Mouse (Mus musculus) gastrocnemius, postnatal 10 days (tissue): ENCODE measurements at regions not wholly inside any gene's neighbourhood (a gene's known extent, or its start where the extent isn't known, plus 50 kb on each side); places are given as distances from the start of the nearest gene placed in this dataset.
A peak's percentile ranks its signal among the peaks of the same experiment; 100 is the strongest.
"Not testable (repeated sequence)": the region's sequence is repeated elsewhere in the genome, so short reads cannot be mapped to it uniquely, and the experiment has no call there.

ENCODE experiments used
- DNase-seq: peaks from one replicate; pipeline ENCODE4 v3.0.0; 2021; ENCODE audit warnings: mixed read lengths

DNA sequence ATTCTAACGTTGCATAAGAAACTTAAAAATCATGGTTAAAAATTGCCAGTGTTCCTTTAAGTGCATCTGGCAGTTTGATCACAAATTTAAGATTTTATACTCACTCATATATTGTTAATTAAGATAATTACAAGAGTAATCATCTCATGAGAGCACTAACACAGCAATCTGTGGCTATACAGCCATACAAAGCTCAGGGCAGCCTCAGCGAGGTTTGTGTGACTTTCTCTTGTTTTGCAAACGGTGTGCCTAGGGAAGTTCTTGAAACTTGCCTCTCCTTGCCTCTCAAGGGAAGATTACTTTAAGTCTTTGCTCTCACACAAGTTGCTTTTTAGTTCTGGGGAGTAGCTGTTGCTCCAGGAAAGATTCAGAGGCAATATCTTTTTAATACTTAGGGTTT is 58.1 kb upstream of the Slc1a4 start:
- DNase-seq: no peak

DNA sequence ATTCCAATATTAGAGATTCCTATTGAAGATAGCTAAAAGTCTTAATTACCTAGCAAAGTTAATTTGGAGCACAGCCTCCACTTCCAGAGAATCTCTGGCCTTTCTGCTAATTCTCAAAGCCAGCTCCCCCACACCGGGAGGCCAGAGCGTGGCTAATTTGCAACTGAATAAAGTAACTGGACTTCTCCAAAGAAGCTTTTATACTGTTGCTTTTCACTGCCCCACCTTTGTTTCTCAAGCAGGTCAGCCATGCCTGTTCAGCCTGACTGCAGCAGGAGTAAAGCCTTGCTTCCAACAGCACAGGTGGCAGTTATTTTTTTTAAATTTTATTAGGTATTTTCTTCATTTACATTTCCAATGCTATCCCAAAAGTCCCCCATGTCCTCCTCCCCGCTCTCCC is 60.8 kb upstream of the Slc1a4 start:
- not testable (repeated sequence) for DNase-seq

DNA sequence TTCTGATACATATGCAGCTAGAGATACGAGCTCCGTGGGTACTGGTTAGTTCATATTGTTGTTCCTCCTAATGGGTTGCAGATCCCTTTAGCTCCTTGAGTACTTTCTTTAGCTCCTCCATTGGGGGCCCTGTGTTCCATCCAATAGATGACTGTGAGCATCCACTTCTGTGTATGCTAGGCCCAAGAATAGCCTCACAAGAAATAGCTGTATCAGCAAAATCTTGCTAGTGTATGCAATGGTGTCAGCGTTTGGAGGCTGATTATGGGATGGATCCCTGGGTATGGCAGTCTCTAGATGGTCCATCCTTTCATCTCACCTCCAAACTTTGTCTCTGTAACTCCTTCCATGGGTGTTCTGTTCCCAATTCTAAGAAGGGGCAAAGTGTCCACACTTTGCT is 61.3 kb upstream of the Slc1a4 start:
- not testable (repeated sequence) for DNase-seq

DNA sequence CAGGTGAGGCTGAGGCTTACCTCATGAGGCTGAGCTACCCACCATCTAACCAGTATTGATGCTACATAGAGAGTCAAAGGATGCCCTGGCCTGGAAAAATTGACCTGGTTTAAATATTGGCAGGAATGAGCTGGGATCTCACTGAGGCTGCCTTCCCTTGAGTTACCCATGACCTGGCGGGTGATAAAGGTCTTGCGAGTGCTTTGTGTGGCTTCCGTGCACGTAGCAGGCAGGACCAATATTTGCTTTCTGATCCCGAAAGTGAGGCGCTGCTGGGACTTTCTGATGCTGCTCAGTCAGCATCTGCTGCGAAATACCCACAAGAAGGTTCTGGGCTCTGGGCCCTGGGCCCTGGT is 63.3 kb upstream of the Slc1a4 start:
- DNase-seq: no peak

DNA sequence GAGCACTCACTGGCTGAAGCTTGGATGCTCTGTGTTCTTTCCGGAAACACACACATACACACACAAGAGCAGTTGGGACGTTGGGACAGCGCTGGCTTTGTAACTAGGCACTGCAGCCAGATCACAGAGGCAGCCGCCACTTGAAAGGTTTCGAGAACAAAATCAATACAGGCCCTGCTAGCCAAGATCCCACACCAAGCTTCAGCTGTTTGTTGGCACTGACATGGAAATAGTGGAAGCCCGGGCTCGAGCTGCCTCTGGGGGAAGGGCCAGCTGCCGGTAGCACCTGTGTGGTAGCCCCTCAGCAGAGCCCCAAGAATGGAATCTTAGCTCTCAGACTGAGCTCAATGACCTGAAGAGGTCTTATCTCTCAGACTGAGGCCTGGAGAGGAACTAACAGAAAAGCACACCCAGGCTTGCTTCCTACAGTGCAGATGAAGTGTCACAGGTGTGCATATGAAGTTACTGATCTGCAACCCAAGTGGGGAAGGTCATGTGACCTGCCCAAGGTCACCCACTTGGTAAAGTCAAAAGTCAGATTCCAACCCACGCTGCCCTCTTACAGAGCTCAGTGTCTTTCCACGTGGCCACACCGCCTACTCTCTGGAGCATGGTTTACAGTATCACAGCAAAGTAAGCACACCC is 63.8 kb upstream of the Slc1a4 start:
- DNase-seq: no peak

DNA sequence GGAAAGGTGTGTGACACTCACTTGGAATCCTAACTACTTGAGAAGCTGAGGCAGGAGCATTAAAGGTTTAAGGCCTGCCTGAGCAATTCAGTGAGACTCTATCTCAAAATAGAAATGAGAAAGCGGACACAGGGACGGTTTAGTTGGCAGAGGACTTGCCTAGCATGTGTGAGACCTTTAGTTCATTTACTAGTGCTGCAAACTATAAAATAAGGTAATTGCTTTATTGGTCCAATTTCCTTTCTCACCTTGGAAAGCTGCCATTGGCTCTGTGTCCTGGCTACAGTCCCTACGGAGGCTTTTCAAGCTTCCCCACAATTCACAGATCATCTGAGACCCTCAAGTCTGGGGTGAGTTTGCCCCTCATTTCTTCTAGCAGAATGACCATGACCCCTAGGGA is 64.4 kb upstream of the Slc1a4 start:
- DNase-seq: no peak

DNA sequence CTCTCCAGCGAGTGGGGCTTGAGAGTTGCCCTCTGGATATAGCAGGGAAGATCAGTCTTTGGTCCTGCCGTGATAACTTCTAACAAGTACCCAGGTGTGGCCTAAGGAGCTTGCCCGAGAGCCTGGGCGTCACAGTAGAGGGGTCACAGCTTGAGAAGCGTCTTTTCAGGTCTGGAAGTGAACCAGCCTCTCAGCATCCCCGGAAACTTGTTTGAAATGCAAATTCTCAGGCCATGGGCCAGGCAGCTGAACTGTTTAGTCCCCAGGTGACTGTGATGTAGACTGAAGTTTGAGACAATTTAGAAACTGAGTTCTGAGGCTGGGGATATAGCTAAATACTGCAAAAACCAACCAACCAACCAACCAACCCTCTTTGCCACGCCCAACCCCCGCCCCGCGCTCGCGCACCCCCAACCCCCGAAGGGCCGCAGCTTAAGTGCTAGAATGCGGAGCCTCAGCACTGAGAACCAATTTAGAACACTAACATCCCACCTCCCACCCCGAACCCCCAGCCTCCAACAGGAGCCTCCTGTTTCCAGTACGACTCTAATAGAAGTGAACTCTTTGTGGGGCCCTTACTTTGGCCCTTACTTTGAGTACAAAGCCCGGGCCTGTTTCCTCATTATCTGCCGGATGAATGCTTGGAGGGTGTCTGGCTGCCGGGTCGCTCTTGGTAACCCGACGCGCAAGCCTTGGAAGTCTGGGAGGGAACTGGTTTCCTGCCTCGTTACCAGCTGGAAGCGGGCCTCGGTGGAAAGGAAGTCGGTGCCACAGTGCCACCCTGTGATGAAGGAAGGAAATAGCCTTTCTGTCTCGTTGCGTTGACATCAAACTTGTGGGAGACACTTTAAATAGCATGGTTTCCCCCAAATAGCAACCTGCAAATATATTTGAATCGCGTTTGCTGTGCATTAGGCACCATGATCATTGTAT is 68.1 kb upstream of the Slc1a4 start:
- peak; percentile 83 for DNase-seq

DNA sequence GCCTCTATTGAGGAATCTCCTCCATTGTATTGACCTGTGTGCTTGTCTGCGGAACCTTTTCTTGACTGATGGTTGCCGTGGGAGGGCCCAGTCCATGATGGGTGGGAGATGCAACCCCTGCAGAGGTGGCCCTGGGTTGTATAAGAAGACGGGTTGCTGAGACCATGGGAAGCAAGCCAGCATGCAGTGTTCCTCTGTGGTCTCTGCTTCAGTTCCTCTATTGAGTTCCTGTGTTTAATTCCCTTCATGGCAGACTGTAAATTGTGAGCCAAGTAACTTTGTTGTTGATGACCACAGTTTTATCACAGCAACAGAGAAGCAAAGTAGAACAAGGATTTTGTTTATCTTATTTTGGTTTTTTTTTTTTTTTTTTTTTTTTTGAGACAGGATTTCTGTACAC is 70.9 kb upstream of the Slc1a4 start:
- no peak for DNase-seq

DNA sequence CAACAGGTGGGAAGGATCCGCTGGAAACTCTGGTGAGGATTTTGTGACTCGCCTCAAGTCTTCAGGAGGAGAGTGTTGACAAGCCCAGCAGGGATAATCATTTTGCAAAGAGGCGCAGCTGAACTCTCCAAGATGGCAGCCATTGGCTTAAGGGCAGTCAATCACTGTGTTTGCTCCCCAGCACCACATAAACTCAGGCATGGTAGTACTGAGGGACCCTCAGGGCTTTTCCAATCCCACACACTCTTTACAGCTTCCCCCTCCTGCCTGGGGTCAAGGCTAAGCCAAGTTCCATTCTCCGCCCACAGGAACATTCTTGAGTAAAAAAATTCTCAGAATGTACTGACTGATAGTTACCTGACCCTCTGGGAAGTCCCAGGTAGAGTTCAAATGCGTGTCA is 72.0 kb upstream of the Slc1a4 start:
- DNase-seq: no peak

DNA sequence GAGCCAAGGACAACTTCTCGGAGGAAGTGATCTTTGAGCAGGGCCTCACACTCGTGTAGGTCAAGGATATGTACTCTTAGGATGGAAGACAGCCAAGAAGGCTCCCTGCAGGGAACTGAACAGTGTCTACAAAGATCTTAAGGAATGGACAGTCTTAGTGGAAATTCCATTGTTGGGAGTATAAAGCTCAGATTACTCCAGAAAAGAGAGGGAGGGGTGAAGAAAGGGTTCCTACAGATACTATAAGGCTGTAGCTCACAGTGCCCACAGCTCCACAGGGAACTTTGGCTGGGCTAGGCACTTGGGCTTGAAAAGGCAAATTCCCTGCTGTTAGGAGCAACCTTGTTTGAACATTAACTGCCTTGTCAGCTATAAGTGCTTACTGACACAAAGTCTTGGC is 85.6 kb upstream of the Slc1a4 start:
- DNase-seq: no peak

DNA sequence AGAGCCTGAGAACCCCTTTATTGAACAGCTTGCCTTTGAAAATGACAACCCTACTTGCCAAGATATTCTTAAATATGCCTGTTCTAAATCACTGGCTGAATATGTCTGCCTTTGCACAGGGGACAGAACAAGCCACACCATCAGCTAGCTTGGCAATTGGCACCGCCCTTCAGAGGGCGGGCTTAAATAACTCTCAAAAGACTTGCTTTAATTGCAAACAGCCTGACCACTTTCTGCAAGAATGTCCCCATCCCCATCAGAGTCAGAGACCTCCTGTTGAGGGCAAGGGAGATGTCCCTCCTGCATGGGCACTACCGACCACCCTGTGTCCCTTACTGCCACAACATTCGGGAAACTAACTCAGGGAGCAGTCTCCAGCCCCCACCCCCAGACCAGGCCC is 88.4 kb upstream of the Slc1a4 start:
- DNase-seq: no peak

DNA sequence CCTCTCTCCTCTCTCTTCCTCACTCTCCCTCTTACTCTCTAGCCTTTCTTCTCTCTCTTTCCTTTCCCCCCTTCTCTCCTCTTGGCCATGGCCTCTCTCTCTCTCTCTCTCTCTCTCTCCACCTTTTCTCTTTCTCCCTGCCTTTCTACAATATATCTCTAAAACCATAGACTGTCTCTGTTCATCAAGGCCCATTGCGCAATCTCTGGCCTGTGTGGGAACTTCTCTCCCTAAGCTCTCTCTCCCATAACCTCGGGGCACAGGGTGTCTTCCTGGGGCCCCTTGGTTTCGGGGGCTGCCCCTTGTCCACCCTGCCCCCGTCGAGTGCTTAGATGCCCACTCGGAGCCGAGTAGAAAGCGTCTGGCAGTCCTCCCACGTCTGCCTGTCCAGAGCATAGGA is 103.5 kb upstream of the Slc1a4 start:
- DNase-seq: no peak

DNA sequence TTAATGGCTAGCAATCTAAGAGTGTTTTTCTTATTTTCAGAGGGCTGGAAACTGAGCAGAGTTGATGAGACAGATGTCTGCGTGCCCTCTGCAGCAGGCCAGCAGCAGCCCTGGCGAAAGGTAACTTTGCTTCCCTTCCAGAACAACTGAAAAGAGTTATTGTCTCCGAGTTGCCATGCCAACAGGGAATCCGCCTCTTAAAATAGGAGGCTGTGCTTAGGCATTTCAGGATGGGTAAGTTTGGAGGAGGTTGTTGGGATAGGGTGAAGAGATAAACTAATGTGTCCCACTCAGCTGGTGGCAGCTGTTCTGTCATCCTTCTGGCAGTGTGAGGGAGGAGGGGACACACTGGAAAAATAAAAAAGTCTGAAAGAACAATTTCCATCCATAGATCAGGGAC is 100.6 kb upstream of the Sertad2 start:
- DNase-seq: no peak

DNA sequence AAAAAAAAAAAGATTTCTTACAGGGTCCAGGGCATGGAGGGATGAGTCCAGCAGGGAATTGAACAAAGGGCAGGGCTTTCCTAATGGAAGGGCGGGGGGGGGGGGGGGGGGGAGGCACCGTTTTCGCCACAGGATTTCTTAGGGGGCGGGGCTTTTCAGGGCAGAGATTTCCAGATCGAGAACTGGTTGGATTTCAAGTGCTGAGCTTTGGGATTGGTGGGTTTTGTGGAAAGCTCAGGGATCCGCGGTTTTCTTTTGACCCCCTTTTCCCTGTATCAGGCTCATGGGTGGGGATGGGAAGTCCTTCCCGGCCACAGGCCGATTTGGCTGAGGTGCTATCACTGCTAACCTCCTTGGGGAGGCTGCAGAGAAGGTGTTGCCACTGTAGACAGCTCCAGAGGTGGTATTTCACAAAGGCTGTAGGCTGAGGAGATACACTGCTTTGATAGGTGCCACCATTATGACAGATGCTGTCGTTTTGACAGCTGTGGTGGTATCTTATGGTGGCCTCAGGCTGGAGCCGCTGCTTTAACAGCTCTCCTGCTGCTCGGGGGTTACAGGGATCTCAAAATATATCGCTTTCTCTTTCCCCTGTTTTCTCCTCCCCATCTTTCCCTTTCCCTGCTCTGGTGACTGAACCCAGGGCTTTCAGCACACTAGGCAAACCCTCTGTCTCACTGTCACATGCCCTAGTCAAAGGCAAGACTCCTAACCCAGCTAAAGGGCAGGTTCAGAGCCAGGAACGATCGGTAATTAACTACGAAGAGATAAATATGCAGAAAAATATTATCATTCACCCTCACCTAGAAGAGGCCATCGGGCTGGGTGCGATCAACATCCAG is 97.8 kb upstream of the Sertad2 start:
- no peak for DNase-seq

DNA sequence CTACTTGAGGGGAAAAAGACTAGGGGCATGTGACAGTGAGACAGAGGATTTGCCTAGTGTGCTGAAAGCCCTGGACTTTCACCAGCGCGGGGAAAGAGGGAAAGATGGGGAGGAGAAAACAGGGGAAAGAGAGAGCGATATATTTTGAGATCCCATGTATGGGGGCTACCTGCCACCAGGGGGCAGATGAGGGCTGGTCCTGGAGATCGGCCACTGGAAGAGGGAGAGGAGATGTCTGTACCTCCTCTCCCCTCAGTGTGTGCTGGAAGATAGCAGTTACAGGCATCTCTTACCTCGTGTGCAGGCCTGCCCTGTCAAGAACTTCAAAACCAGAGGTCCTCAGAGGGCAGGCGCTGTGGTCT is 97.2 kb upstream of the Sertad2 start:
- DNase-seq: peak; percentile 80

DNA sequence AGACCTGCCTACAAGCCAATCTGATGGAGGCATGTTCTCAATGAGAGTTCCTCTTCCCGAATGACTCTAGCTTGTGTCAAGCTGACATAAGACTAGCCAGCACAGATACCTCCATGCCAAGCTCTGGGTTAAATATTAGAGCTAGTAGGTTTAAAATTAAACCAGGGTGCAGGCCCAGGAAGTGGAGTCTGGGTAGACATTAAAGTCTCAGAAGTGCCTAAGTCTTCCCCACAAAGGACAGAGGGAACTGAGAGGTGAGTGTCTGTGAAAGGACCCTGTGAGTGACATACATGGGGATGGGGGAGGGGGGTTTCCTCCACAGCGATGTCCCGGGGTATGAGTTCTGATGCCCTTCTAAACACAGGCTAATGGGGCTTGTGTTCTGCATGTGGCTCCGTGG is 90.2 kb upstream of the Sertad2 start:
- DNase-seq: no peak

DNA sequence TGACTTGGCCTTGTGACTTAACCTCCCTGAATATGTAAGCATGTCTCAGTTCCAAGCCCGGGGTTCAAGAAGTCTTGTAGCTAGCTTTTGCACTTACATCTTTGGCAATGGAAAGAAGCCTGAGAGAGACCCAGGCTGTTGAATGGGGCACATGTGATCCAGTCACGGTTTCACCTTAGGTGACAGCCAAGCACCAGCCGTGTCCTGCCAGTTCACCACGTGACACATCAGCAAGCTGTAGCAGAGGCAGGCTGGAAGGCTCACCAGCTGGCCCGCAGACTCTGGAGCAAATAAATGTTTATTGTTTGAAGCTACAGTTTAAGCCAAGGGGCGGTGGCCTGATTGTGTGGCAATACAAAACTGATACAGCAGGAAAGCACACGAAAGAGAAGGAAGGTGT is 89.3 kb upstream of the Sertad2 start:
- DNase-seq: no peak

DNA sequence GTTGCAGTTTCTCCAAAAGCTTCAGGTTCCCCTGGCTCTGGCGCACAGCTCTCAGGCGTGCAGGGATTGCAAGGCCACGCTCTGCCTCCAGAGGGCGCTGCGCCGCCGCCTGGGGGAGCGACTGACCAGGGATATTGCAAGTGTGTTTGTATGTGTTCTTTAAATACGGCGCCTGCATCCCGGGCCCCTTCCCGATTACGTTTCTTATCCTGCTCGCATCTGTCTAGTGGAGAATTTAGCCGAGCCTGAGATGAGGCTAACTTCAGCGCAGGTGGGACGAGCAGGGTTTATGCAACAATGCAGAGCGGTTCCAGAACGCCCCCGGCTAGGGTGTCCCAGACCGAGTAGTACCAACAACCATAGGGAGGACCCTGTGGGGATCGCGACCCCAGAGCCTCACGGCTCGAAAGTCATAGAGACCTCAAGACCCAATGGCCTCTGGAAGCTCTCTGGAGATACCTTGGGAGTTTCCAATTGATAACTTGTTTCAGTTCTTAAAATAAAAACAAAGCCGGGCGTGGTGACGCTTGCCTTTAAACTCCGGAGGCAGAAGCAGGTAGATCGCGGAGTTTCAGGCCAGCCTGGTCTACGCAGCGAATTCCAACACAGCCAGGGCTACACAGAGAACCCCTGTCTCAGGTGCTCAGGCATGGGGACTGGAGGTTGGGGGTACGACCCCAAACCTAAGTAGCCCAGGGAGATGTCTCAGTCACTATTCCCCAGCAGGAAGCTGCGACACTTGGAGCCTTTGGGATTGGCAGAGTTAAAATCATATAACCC is 87.8 kb upstream of the Sertad2 start:
- DNase-seq: peak; percentile 92

DNA sequence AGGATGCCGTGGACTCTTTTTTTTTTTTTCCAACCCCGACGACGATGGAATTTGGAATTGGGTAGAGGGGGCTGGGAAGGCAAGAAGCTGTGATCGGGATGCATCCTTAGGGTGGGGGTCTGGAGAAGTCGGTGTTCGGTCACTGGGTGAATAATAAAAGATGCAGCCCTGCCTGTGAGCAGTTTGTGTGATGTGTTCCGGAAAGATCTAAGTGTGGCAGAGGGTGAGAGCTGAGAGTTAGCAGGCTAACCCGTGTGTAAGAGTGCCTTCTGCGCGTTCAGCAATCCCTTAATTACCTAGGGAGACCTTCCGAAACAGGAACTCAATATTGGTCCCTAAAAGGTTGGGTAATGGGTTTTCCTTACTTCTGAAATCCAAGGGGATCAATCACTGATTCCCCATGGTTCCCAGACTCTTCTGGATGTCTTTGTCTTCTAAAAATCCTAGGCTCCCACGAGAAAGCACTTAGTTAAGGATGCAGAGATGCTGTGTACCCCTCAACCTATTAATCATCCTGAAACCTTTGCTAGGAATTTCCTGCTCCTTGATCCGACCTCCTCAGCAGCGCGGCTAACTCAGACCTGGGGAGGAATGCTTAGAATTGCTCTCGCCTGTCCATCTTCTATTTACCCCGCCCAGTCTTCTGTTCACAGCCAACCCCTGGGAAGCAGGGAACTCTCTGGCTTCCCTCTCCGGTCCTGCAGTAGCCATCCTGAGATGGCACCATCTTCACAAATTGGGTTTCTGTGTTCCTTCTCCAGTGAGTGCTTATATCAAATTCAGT is 87.0 kb upstream of the Sertad2 start:
- no peak for DNase-seq

DNA sequence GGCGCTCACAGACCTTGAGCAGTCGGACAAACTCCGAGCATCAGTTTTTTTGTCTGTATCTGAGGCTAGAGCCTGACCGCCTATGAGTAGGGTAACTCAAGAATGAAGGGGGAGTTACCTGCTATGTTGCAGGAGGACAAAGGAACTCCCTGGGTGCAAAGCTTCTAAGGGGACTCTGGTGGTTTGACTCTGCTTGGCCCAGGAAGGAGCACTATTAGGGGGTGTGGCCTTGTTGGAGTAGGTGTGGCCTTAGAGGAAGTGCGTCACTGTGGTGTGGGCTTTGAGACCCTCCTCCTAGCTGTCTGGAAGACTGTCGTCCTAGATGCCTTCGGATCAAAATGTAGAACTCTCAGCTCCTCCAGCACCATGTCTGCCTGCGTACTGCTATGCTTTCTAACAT is 83.9 kb upstream of the Sertad2 start:
- DNase-seq: no peak

DNA sequence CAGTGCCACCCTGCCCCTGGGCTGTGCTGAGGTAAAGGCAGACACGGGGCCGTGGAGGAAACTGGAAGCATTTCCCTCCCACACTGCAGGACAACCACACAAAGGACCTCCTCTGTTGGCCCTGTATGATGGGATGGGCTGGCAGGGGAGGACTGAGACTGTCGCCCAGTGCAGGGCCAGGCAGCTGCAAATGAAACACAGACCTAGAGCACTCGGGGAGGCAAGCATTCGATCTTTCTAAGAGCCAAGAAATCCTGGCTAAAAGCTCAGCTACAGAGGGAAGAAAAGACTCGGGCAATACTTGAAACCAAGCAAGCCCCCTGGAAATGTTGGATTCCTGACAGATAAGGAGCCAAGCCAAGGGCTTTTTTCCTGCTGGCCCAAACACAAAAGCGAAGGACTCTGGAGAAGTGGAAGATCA is 82.5 kb upstream of the Sertad2 start:
- no peak for DNase-seq

DNA sequence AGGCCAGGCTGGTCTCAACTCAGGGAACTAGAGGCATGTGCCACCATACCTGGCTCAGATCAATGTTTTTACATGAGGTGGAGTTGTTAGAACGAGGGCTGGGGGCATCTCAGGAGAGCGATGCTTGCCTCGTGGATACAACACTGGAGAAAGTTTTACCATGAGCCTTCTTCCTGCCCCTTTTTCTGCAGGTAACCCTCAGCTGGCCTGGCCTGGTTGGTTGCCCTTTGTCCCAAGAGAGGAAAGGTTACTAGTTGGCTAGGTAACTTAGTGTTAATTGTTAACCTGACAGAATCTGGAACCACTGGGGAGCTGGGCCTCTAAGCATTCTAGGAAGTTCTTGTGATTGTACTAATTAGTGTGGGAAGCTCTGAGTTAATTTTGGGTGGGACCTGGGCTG is 81.0 kb upstream of the Sertad2 start:
- DNase-seq: no peak
